Mouse (Mus musculus): Measurements from ENCODE around the gene Olfr748.
"Not testable (repeated sequence)": the region's sequence is repeated elsewhere in the genome, so short reads cannot be mapped to it uniquely, and the experiment has no call there.

The Olfr748 gene

GRCm38 (mm10) chr14:50707073-50707472 is at the start of gene Olfr748:
Gene Olfr748 (plus strand): TSS chr14:50707373.
- no peak for DNase-seq

GRCm38 (mm10) chr14:50693106-50693505 is 14.1 kb upstream of the Olfr748 start, which contains the start of gene Olfr747:
Gene Olfr747 (minus strand): TSS chr14:50693206.
- no peak for DNase-seq

DNA sequence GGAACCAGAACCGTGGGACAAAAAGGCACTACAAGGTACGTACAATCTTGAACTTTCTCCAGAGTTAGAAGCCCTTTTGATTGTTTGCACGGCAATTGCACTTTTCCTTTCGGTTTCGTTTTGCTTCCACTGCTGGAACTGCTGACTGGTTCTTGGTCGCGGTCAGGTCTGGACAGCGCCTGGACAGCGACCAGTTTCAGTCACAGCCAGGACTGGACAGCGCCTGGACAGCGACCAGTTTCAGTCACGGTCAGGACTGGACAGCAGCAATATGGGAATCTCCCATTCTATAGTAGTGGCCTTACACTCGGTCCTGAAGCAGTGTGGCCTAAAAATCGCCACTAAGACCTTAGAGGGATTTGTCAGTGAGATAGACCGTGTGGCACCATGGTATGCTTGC is 12.7 kb downstream of the Olfr748 start:
- not testable (repeated sequence) for DNase-seq

DNA sequence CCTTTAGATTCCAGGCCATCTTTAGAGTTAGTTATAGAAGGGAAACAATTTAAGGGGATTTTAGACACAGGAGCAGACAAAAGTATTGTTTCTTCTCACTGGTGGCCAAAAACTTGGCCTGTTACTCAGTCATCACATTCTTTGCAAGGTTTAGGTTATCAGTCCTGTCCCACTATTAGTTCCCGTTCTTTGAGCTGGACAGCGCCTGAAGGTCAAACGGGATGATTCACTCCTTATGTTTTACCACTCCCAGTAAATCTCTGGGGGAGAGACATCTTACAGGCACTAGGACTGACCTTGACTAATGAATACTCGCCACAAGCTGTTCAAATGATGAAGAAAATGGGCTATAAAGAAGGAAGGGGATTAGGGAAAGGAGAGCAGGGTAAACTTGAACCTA is 15.2 kb downstream of the Olfr748 start:
- not testable (repeated sequence) for DNase-seq

DNA sequence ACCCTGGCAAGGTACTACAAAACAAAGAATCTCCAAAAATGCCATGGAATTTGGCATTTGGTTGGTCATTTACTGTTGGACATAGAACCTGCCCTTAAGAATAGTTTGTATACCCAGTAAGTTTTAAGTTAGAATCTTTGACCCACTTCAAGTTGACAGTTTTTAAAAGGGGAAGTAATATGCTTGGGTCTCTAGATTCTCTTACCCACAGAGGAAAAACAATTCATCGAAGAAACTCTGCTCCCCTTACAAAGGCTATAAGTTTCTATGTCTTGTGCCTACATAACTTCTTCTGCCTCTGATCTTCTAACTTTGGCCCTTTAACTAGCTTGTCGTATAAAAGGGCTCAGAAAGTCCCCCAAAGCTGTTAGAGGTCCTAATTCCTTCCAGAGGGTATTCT is 33.2 kb downstream of the Olfr748 start:
- no peak for DNase-seq

- DNase-seq: no peak
Observed at GRCm38 (mm10) chr14:50741584-50741983, 34.4 kb downstream of the Olfr748 start.

DNA sequence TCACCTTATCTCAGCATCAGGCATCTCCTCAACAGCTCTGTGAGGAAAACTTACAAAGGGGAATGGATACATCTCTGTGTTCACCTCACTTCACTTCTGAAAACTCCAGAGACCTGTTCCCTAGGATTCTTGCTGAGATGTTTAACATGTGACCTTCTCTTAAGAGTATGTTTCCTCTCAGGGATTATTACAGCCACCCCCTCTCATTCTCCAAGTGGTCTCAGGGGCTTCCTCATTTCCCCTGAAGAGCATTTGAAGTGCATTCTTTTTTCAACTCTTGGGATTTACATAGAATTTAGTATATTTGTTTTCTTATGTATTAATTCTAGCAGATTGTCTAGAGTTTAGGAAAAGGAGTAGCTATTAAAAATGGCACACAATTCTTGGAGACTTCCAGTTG is 37.8 kb downstream of the Olfr748 start, which contains the start of gene Olfr749:
Olfr749 (minus strand) TSS at position 101 of the 400 bp plus-strand sequence.
- no peak for DNase-seq

DNA sequence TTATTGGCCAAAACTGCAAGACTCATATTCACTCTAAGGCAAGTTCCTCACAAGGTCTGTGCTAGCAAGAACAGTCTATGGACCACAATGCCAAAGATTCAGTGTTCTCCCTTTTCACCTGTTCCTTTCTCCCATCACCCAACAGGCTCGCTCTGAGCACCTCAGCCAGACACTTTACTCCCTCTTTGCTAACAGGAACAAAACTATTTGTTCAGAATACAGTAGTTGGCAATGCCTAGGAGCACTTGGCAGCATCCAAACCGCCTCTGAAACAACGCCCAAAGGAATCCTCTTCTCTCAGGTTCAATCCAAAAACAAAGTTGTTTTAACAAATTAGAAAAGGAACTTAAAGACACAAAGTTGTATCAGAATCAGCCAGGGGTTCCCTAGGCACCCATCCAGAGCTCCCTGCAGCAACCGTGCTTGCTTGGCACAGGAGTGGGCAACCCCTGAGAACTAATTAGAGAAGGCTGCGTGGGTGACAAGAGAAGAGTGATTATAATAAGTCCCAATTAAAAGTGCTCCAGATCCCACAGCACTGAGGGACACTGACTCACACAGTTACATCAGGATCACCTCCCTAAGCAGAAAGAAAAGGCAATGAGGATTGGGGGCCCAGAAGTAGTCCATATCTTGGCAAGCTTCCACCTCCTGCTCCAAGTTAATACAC is 51.4 kb downstream of the Olfr748 start:
- DNase-seq: no peak

Data from cerebellum, postnatal 10 days (tissue).